Mouse (Mus musculus) bone marrow, adult 2 months (tissue): ENCODE data around the gene Kncn. TPM values are rescaled to one million over a fixed set of nuclear protein-coding genes. Genes with fewer than 3 reads are reported as not detected.

Source experiments
- H3K27ac ChIP-seq: fragments of 200-500 bp; 2 replicates; pipeline ENCODE4 v1.5.1; 2012; ENCODE audit warnings: low read depth, mild to moderate bottlenecking, control low read depth, inconsistent platforms, low read length; ENCODE audit not compliant: control insufficient read depth, poor library complexity, insufficient read depth
- H3K4me1 ChIP-seq: fragments of 200-500 bp; 2 replicates; pipeline ENCODE4 v1.6.1; 2011; ENCODE audit warnings: low read length; ENCODE audit not compliant: control insufficient read depth, insufficient read depth
- H3K4me3 ChIP-seq: fragments of 200-500 bp; replicated peaks from 2 replicates; pipeline ENCODE3; 2011; ENCODE audit warnings: mild to moderate bottlenecking, low read depth, low read length, control low read depth; ENCODE audit not compliant: control insufficient read depth
- CTCF ChIP-seq: fragments of 200-500 bp; IDR thresholded peaks from 2 replicates; pipeline ENCODE4 v1.5.1; 2011; ENCODE audit warnings: low read length, control low read depth; ENCODE audit not compliant: control insufficient read depth, insufficient read depth
- POLR2A ChIP-seq: fragments of 200-500 bp; IDR thresholded peaks from 2 replicates; pipeline ENCODE4 v1.6.1; 2011; ENCODE audit warnings: low read depth, mild to moderate bottlenecking, control low read depth, low read length, borderline replicate concordance; ENCODE audit not compliant: control insufficient read depth
- whole genome bisulfite sequencing: fragments of 180-500 bp; shearing (Covaris S2); methylation state at CpG from one replicate; pipeline ENCODE4 v1.1.7; 2018; 5-methylcytosine and 5-hydroxymethylcytosine counted together
- polyA plus RNA-seq: library from polyadenylated mRNA; stranded (reverse); fragments of >200 nt; gene quantifications from 2 replicates; pipeline ENCODE4 v1.2.4, GENCODE M21; 2011; ENCODE audit warnings: low replicate concordance; ENCODE audit not compliant: missing spikeins, insufficient read depth, insufficient read length

The Kncn gene
- polyA plus RNA-seq, 1 experiment, result 1.2 TPM

- no peaks in the 10 kb centered on the region for H3K4me1 ChIP-seq
- H3K27ac ChIP-seq, result no peak overlapping the region
- no peak overlapping the region for H3K4me3 ChIP-seq
- 73% methylated on average over 16 of the region's 16 CpGs for WGBS
- TF ChIP-seq CTCF (no peak), POLR2A (no peak)
Measured at GRCm38 (mm10) chr4:115923262-115923880, 39.2 kb downstream of the Kncn start.

- WGBS, result 49% methylated on average over 7 of the region's 7 CpGs
- TF ChIP-seq CTCF (no peak), POLR2A (no peak)
- H3K4me1 ChIP-seq, result no peaks in the 10 kb centered on the region
Measured at GRCm38 (mm10) chr4:115927637-115928036, 43.4 kb downstream of the Kncn start.

GRCm38 (mm10) chr4:115931556-115932088 lies 47.4 kb downstream of the Kncn start:
- 60% methylated on average over 13 of the region's 13 CpGs for WGBS
- Histone ChIP-seq H3K27ac (no peak overlapping the region), H3K4me1 (no peaks in the 10 kb centered on the region), H3K4me3 (no peak overlapping the region)
- TF ChIP-seq CTCF (no peak), POLR2A (no peak)

More at GRCm38 (mm10) chr4:115927637-115928036, 43.4 kb downstream of the Kncn start:
- Histone ChIP-seq H3K27ac (no peak overlapping the region), H3K4me3 (no peak overlapping the region)

- no peak overlapping the region for H3K4me3 ChIP-seq
Measured at GRCm38 (mm10) chr4:115935835-115936581, 51.8 kb downstream of the Kncn start.

GRCm38 (mm10) chr4:115936646-115937045 lies 52.4 kb downstream of the Kncn start:
- Histone ChIP-seq H3K4me3 (no peak overlapping the region), H3K27ac (no peak overlapping the region), H3K4me1 (no peaks in the 10 kb centered on the region)
- TF ChIP-seq POLR2A (no peak), CTCF (no peak)
- WGBS, result 3% methylated on average over 20 of the region's 20 CpGs

More at GRCm38 (mm10) chr4:115935835-115936581, 51.8 kb downstream of the Kncn start:
- no peaks in the 10 kb centered on the region for H3K4me1 ChIP-seq
- no peak overlapping the region for H3K27ac ChIP-seq
- TF ChIP-seq POLR2A, result no peak
- no peak for TF ChIP-seq CTCF
- WGBS, result 3% methylated on average over 36 of the region's 36 CpGs

- WGBS, result 6% methylated on average over 19 of the region's 19 CpGs
- Histone ChIP-seq H3K4me1 (no peaks in the 10 kb centered on the region), H3K4me3 (no peak overlapping the region), H3K27ac (no peak overlapping the region)
- no peak for TF ChIP-seq POLR2A
- TF ChIP-seq CTCF, result no peak
Measured at GRCm38 (mm10) chr4:115937061-115937976, 53.1 kb downstream of the Kncn start.

GRCm38 (mm10) chr4:115938276-115939160 lies 54.3 kb downstream of the Kncn start:
- Histone ChIP-seq H3K4me3 (no peak overlapping the region), H3K27ac (no peak overlapping the region), H3K4me1 (no peaks in the 10 kb centered on the region)
- WGBS, result 11% methylated on average over 37 of the region's 37 CpGs
- TF ChIP-seq POLR2A (no peak), CTCF (no peak)

Other genes with a start within 250 kb of the Kncn start
- 5.6 and 12.0 TPM in 2 replicates for gene Cyp4b1, start 236.7 kb upstream of the Kncn start, polyA plus RNA-seq
- 6.1 and 7.0 TPM in 2 replicates for gene Efcab14, start 146.7 kb upstream of the Kncn start, polyA plus RNA-seq
- gene Tex38, start 103.4 kb upstream of the Kncn start, polyA plus RNA-seq, result not detected in 2 replicates
- 6.4 and 9.2 TPM in 2 replicates for gene Atpaf1, start 99.6 kb upstream of the Kncn start, polyA plus RNA-seq
- 14.9 and 26.1 TPM in 2 replicates for gene Mob3c, start 56.3 kb upstream of the Kncn start, polyA plus RNA-seq
- gene Mknk1, start 45.2 kb upstream of the Kncn start, polyA plus RNA-seq, result 23.7 and 48.7 TPM in 2 replicates
- not detected in 2 replicates for gene 6430628N08Rik, start 6.3 kb downstream of the Kncn start, polyA plus RNA-seq
- not detected in 2 replicates for gene Dmbx1, start 55.5 kb downstream of the Kncn start, polyA plus RNA-seq
- gene Faah, start 133.5 kb downstream of the Kncn start, polyA plus RNA-seq, result 1.3 and 5.1 TPM in 2 replicates
- gene Nsun4, start 169.5 kb downstream of the Kncn start, polyA plus RNA-seq, result 5.8 and 13.0 TPM in 2 replicates
- gene Uqcrh, start 190.7 kb downstream of the Kncn start, polyA plus RNA-seq, result 449 and 551 TPM in 2 replicates
- gene Lrrc41, start 190.9 kb downstream of the Kncn start, polyA plus RNA-seq, result 8.2 and 11.4 TPM in 2 replicates
- gene Rad54l, start 239.3 kb downstream of the Kncn start, polyA plus RNA-seq, result 22.4 and 25.9 TPM in 2 replicates
- gene Pomgnt1, start 239.4 kb downstream of the Kncn start, polyA plus RNA-seq, result 6.8 and 14.5 TPM in 2 replicates